Mouse (Mus musculus) hindbrain, embryonic 10.5 days (tissue): ENCODE data around the gene Smarca1. TPM values are rescaled to one million over a fixed set of nuclear protein-coding genes. Genes with fewer than 3 reads are reported as not detected.

Experiments used
- DNase-seq: peaks from one replicate; pipeline ENCODE4 v3.0.0-alpha.2; 2017; ENCODE audit warnings: low spot score
- H3K27ac ChIP-seq: fragments of 300-500 bp; sonication (generic); 2 replicates; pipeline ENCODE4 v1.5.1; 2016; ENCODE audit warnings: mild to moderate bottlenecking, moderate library complexity
- H3K27me3 ChIP-seq: fragments of 300-500 bp; sonication (generic); 2 replicates; pipeline ENCODE4 v1.6.1; 2016; ENCODE audit warnings: mild to moderate bottlenecking; ENCODE audit not compliant: poor library complexity, insufficient read depth, severe bottlenecking
- H3K36me3 ChIP-seq: fragments of 300-500 bp; sonication (generic); 2 replicates; pipeline ENCODE4 v1.6.1; 2016; ENCODE audit warnings: mild to moderate bottlenecking, moderate library complexity
- H3K4me1 ChIP-seq: fragments of 300-500 bp; sonication (generic); replicated peaks from 2 replicates; pipeline ENCODE4 v1.6.1; 2016; ENCODE audit warnings: mild to moderate bottlenecking
- H3K4me3 ChIP-seq: fragments of 300-500 bp; sonication (generic); 2 replicates; pipeline ENCODE4 v1.5.1; 2016; ENCODE audit warnings: mild to moderate bottlenecking, moderate library complexity
- H3K9me3 ChIP-seq: fragments of 300-500 bp; sonication (generic); 2 replicates; pipeline ENCODE4 v1.6.1; 2016; ENCODE audit warnings: mild to moderate bottlenecking, moderate library complexity
- WGBS: fragments of 180-500 bp; shearing (Covaris S2); methylation state at CpG from one replicate; pipeline ENCODE4 v1.1.7; 2016; 5-methylcytosine and 5-hydroxymethylcytosine counted together
- polyA plus RNA-seq: library from polyadenylated mRNA; unstranded; fragments of >200 nt; fragmentation: Nextera tagmentation; extraction: Ambion mirVana; gene quantifications from 2 replicates; pipeline ENCODE4 v1.2.1, GENCODE M21; 2016

Smarca1 gene
- polyA plus RNA-seq, 1 experiment from 2014 or later, result 16.2 TPM

GRCm38 (mm10) chrX:47891243-47891906 is 1.4 kb downstream of the Smarca1 start:
- H3K27ac ChIP-seq, result peak overlapping the region; percentile 85
- WGBS, result 19% methylated on average over 11 of the region's 12 CpGs
- H3K4me3 ChIP-seq, result peak overlapping the region; percentile 66

DNA sequence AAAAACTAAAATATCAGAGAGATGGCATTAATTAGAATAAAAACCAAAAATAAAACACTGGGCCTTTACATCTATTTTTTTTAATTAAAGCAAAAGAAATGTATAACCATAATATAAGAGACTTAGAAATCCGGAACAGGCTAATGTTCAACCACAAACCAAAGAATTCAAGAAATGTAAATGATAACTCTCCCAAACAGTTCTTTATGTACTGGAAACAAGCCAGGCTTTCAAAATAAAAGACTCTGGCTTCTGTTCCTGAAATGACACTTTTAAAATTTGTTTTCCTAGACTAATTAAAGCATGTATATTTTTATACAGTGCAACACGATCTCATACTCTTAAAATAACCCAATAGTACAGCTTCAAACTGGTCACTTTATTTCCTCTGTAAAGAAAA is 5.4 kb downstream of the Smarca1 start:
- Histone ChIP-seq H3K27ac (no peak overlapping the region), H3K36me3 (no peaks in the 10 kb centered on the region), H3K27me3 (no peaks in the 10 kb centered on the region), H3K4me1 (peaks cover 4% of the 10 kb centered on the region; the same call in 1 of the 2 replicates), H3K4me3 (no peak overlapping the region), H3K9me3 (no peaks in the 10 kb centered on the region)
- DNase-seq, result no peak
- 81% methylated on average over 2 of the region's 2 CpGs for WGBS

More at GRCm38 (mm10) chrX:47891243-47891906, 1.4 kb downstream of the Smarca1 start:
- Histone ChIP-seq H3K36me3 (no peaks in the 10 kb centered on the region), H3K9me3 (no peaks in the 10 kb centered on the region), H3K27me3 (no peaks in the 10 kb centered on the region; the same call in 1 of the 2 replicates), H3K4me1 (peaks cover 4% of the 10 kb centered on the region; the same call in 1 of the 2 replicates)
- DNase-seq, result peak; percentile 11

DNA sequence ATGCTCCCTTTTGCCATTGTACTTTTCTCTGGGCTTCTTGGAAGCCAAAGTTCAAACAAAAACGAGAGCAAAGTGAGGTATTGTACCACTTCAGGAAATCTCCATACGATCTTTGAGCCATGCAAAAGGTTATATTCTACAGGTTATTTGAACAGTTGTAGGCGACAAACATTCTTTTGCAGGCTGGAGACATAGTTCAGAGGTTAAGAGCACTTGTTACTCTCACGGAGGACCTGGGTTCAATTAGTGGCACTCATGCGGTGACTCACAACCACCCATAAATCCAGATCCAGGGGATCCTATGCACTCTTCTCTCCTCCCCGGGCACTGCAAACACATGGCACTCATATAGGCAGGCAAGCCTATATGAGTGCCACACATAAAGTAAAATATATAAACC is 10.0 kb downstream of the Smarca1 start:
- H3K27ac ChIP-seq, result no peak overlapping the region
- H3K27me3 ChIP-seq, result no peaks in the 10 kb centered on the region
- no peak overlapping the region for H3K4me3 ChIP-seq
- DNase-seq, result no peak
- no peaks in the 10 kb centered on the region for H3K36me3 ChIP-seq
- no peaks in the 10 kb centered on the region for H3K4me1 ChIP-seq
- H3K9me3 ChIP-seq, result no peaks in the 10 kb centered on the region
- 85% methylated on average over 6 of the region's 6 CpGs for WGBS

DNA sequence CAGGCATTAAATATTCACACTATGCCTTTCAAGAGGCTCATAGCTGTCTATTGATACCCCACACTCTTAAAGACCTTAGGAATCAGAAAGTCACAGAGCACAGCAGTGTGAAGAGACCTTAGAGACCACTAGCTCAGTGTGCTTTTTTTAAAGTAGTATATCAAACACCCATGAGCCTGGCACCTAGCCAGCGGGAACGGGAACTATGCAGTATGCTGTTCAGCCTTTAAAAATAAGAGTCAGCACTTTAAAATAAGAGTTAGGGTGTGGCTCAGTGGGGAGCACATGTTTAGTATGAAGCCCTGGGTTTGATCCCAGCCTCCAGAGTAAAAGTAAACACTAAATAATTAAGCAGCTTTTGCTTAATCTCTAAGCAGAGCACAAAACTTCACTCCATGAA is 12.7 kb downstream of the Smarca1 start:
- 73% methylated on average over 2 of the region's 2 CpGs for WGBS
- H3K36me3 ChIP-seq, result no peaks in the 10 kb centered on the region
- no peak for DNase-seq
- H3K4me1 ChIP-seq, result no peaks in the 10 kb centered on the region
- no peak overlapping the region for H3K4me3 ChIP-seq
- H3K9me3 ChIP-seq, result no peaks in the 10 kb centered on the region
- H3K27me3 ChIP-seq, result no peaks in the 10 kb centered on the region
- H3K27ac ChIP-seq, result no peak overlapping the region

GRCm38 (mm10) chrX:47858544-47858943 is 34.2 kb downstream of the Smarca1 start:
- Histone ChIP-seq H3K27ac (no peak overlapping the region), H3K4me1 (no peaks in the 10 kb centered on the region), H3K4me3 (no peak overlapping the region), H3K9me3 (no peaks in the 10 kb centered on the region), H3K36me3 (0 out of 2 replicates have a peak, but pooled peaks cover 3% of the 10 kb centered on the region), H3K27me3 (no peaks in the 10 kb centered on the region)
- 98% methylated on average over 1 of the region's 1 CpGs for WGBS
- no peak for DNase-seq

- no peaks in the 10 kb centered on the region for H3K36me3 ChIP-seq
- H3K4me1 ChIP-seq, result no peaks in the 10 kb centered on the region
- no peaks in the 10 kb centered on the region for H3K9me3 ChIP-seq
- WGBS, result 72% methylated on average over 1 of the region's 1 CpGs
- no peak overlapping the region for H3K27ac ChIP-seq
- no peak for DNase-seq
- no peaks in the 10 kb centered on the region for H3K27me3 ChIP-seq
- H3K4me3 ChIP-seq, result no peak overlapping the region
Observed at GRCm38 (mm10) chrX:47835835-47836195, 57.0 kb downstream of the Smarca1 start.

DNA sequence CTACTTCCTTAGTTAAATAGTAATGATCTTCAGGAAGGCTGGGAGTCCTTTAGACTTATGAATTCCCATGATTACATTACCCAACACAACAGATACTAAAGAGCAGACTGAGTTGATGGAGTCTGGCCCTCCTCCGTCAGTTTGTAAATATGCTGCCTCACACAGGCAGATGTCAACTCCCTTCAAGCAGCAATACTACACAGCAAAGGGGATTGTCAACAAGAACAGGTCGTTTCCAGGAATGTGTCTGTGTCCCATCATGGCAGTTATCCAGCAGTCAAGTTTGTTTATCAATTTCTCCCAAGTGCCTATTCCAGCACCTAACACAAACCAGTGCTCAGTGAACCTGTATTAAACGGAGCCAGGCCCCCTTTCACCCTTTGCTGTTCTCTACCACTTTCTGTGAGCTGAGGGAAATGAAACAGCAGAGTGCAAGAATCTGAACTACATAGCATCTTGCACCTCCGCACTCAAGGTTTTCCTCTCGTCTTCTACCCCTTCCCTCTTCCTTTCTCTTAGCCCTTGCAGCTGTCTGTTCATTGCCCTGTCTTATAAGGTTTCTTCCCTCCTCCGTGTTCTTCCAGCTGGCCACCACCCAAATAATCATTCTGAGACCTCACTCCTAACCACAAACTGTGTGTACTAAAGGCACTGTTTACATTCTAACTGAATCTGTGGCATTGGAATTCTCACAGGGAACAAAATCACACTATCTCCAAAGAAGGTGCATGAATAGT is 57.5 kb downstream of the Smarca1 start:
- WGBS, result 77% methylated on average over 6 of the region's 6 CpGs
- no peaks in the 10 kb centered on the region for H3K36me3 ChIP-seq
- no peaks in the 10 kb centered on the region for H3K4me1 ChIP-seq
- H3K4me3 ChIP-seq, result no peak overlapping the region
- H3K27ac ChIP-seq, result no peak overlapping the region
- no peak for DNase-seq
- H3K9me3 ChIP-seq, result no peaks in the 10 kb centered on the region
- H3K27me3 ChIP-seq, result no peaks in the 10 kb centered on the region

DNA sequence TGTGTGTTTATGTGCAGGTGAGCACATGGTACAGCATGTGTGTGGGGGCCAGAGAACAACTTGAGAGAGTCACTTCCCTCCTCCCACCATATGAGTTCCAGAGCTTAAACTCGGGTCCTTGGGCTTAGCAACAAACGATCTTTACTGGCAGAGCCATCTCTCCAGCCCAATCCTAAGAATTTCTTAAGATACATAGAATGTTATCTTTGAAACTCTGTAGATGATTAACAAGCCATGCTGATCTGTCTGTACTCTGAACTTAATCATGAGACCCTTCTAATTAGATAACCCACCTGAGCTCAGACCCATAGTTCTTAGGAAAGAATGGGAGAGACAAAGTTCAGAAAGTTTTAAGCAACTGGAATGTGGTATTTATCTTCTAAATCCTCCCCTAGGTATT is 59.3 kb downstream of the Smarca1 start:
- DNase-seq, result no peak
- no peak overlapping the region for H3K27ac ChIP-seq
- H3K4me3 ChIP-seq, result no peak overlapping the region
- 80% methylated on average over 2 of the region's 2 CpGs for WGBS
- H3K4me1 ChIP-seq, result no peaks in the 10 kb centered on the region
- no peaks in the 10 kb centered on the region for H3K27me3 ChIP-seq
- H3K9me3 ChIP-seq, result no peaks in the 10 kb centered on the region
- no peaks in the 10 kb centered on the region for H3K36me3 ChIP-seq

GRCm38 (mm10) chrX:47820566-47820965 is 72.2 kb downstream of the Smarca1 start:
- H3K36me3 ChIP-seq, result no peaks in the 10 kb centered on the region
- no peak for DNase-seq
- H3K4me3 ChIP-seq, result no peak overlapping the region
- no peaks in the 10 kb centered on the region for H3K9me3 ChIP-seq
- H3K27me3 ChIP-seq, result no peaks in the 10 kb centered on the region
- H3K27ac ChIP-seq, result no peak overlapping the region
- 66% methylated on average over 2 of the region's 2 CpGs for WGBS
- no peaks in the 10 kb centered on the region for H3K4me1 ChIP-seq

DNA sequence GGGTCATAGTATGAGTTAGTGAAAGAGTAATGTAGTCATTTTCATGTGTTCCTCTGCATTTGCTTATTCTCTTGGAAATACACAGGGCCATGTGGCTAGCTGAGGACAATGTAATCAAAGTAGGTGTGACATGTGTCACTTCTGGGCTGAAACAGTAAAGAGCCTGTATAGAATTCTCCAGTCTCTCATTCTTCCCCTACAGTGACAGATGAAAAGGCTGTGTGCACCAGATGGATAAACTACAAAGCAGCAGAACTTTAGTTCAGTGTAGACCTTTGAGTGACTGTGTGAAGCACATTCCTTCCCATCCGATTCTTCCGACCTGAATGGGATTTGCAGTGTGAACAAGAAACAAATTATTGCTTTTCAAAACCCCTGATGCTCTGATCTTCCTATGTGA is 84.1 kb downstream of the Smarca1 start:
- Histone ChIP-seq H3K4me3 (no peak overlapping the region), H3K27me3 (no peaks in the 10 kb centered on the region), H3K4me1 (no peaks in the 10 kb centered on the region), H3K9me3 (no peaks in the 10 kb centered on the region), H3K27ac (no peak overlapping the region), H3K36me3 (no peaks in the 10 kb centered on the region)
- no peak for DNase-seq
- WGBS, result 76% methylated on average over 2 of the region's 2 CpGs

- WGBS, result 89% methylated on average over 1 of the region's 1 CpGs
- DNase-seq, result no peak
- Histone ChIP-seq H3K27ac (no peak overlapping the region), H3K4me3 (no peak overlapping the region), H3K36me3 (no peaks in the 10 kb centered on the region), H3K4me1 (no peaks in the 10 kb centered on the region), H3K27me3 (no peaks in the 10 kb centered on the region), H3K9me3 (no peaks in the 10 kb centered on the region)
Observed at GRCm38 (mm10) chrX:47764440-47764839, 128.3 kb downstream of the Smarca1 start.

DNA sequence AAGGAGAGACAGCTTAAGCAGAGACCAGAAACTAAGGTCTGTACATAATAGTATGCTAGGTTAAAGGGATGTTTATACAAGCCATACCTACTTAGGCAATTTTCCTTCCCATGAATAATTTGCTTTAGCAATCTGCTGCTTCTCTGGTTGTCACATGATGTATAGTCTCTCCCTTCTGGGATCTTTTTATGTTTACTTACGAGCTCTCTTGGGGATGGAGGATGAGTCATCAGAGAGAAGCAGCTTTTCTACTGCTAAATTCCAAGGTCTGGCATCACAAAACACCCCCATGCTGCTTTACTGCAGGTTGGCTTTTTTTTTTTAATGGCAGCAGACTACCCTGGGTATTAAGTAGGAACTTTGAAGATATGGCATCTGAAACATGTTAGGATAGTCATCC is 132.6 kb downstream of the Smarca1 start:
- H3K36me3 ChIP-seq, result no peaks in the 10 kb centered on the region
- no peak overlapping the region for H3K4me3 ChIP-seq
- no peaks in the 10 kb centered on the region for H3K27me3 ChIP-seq
- no peak overlapping the region for H3K27ac ChIP-seq
- 67% methylated on average over 1 of the region's 1 CpGs for WGBS
- H3K4me1 ChIP-seq, result no peaks in the 10 kb centered on the region
- no peaks in the 10 kb centered on the region for H3K9me3 ChIP-seq
- no peak for DNase-seq
